Mouse (Mus musculus) embryonic facial prominence, embryonic 15.5 days (tissue): ENCODE data around the gene Prss50. TPM values are rescaled to one million over a fixed set of nuclear protein-coding genes. Genes with fewer than 3 reads are reported as not detected.
A peak's percentile ranks its signal among the peaks of the same experiment; 100 is the strongest.

Experiments used
- ATAC-seq: fragments of 200-750 bp; cut with Nextera tagmentation; 2 replicates; pipeline ENCODE4 v1.8.0; 2017; ENCODE audit warnings: low read depth, moderate TSS enrichment; ENCODE audit not compliant: insufficient number of reproducible peaks, low FRiP score, low TSS enrichment
- H3K27ac ChIP-seq: fragments of 300-500 bp; sonication (generic); replicated peaks from 2 replicates; pipeline ENCODE4 v1.5.1; 2015; ENCODE audit warnings: mild to moderate bottlenecking, inconsistent platforms
- H3K27me3 ChIP-seq: fragments of 300-500 bp; sonication (generic); 2 replicates; pipeline ENCODE4 v1.6.1; 2015; ENCODE audit warnings: inconsistent platforms
- H3K36me3 ChIP-seq: fragments of 300-500 bp; sonication (generic); 2 replicates; pipeline ENCODE4 v1.6.1; 2015; ENCODE audit warnings: mild to moderate bottlenecking, inconsistent platforms
- H3K4me1 ChIP-seq: fragments of 300-500 bp; sonication (generic); 2 replicates; pipeline ENCODE4 v1.6.1; 2015; ENCODE audit warnings: inconsistent platforms
- H3K4me2 ChIP-seq: fragments of 300-500 bp; sonication (generic); replicated peaks from 2 replicates; pipeline ENCODE4 v1.6.1; 2015; ENCODE audit warnings: mild to moderate bottlenecking, inconsistent platforms
- H3K4me3 ChIP-seq: fragments of 300-500 bp; sonication (generic); replicated peaks from 2 replicates; pipeline ENCODE4 v1.5.1; 2015; ENCODE audit warnings: mild to moderate bottlenecking, inconsistent platforms
- H3K9ac ChIP-seq: fragments of 300-500 bp; sonication (generic); 2 replicates; pipeline ENCODE4 v1.6.1; 2015; ENCODE audit warnings: inconsistent platforms
- H3K9me3 ChIP-seq: fragments of 300-500 bp; sonication (generic); replicated peaks from 2 replicates; pipeline ENCODE4 v1.6.1; 2016; ENCODE audit warnings: inconsistent platforms
- WGBS: fragments of 180-500 bp; shearing (Covaris S2); methylation state at CpG from one replicate; pipeline ENCODE4 v1.1.7; 2015; 5-methylcytosine and 5-hydroxymethylcytosine counted together
- polyA plus RNA-seq: library from polyadenylated mRNA; unstranded; fragments of >200 nt; fragmentation: Nextera tagmentation; extraction: Ambion mirVana; gene quantifications from 2 replicates; pipeline ENCODE4 v1.2.1, GENCODE M21; 2015

Gene Prss50
- polyA plus RNA-seq, 1 experiment from 2014 or later, result 0.81 TPM

- H3K9me3 ChIP-seq, result no peaks in the 10 kb centered on the region
- peak; percentile 7; the same call in 1 of the 2 replicates for ATAC-seq
- no peak overlapping the region for H3K4me3 ChIP-seq
- peaks cover 21% of the 10 kb centered on the region for H3K27me3 ChIP-seq
- WGBS, result 14% methylated on average over 3 of the region's 3 CpGs
- H3K36me3 ChIP-seq, result no peaks in the 10 kb centered on the region
- H3K9ac ChIP-seq, result no peak overlapping the region
- peaks cover 41% of the 10 kb centered on the region for H3K4me1 ChIP-seq
- no peak overlapping the region for H3K27ac ChIP-seq
- H3K4me2 ChIP-seq, result no peak overlapping the region
Observed at GRCm38 (mm10) chr9:110874660-110875191, 17.0 kb downstream of the Prss50 start.

GRCm38 (mm10) chr9:110875288-110875695 lies 17.5 kb downstream of the Prss50 start:
- H3K4me2 ChIP-seq, result no peak overlapping the region
- WGBS, result 29% methylated on average over 4 of the region's 6 CpGs
- H3K9me3 ChIP-seq, result no peaks in the 10 kb centered on the region
- peaks cover 44% of the 10 kb centered on the region for H3K4me1 ChIP-seq
- ATAC-seq, result no peak
- no peaks in the 10 kb centered on the region for H3K36me3 ChIP-seq
- no peak overlapping the region for H3K9ac ChIP-seq
- H3K27ac ChIP-seq, result 0 out of 2 replicates have a peak overlapping the region, but pooled peaks have one; percentile 17
- H3K4me3 ChIP-seq, result no peak overlapping the region
- peaks cover 21% of the 10 kb centered on the region for H3K27me3 ChIP-seq

GRCm38 (mm10) chr9:110877353-110877752 lies 19.6 kb downstream of the Prss50 start:
- 91% methylated on average over 1 of the region's 1 CpGs for WGBS
- Histone ChIP-seq H3K4me2 (no peak overlapping the region), H3K27ac (no peak overlapping the region), H3K9ac (no peak overlapping the region), H3K4me3 (no peak overlapping the region), H3K27me3 (peaks cover 21% of the 10 kb centered on the region), H3K36me3 (no peaks in the 10 kb centered on the region), H3K4me1 (peaks cover 57% of the 10 kb centered on the region), H3K9me3 (no peaks in the 10 kb centered on the region)
- no peak for ATAC-seq

GRCm38 (mm10) chr9:110877888-110878287 lies 20.1 kb downstream of the Prss50 start:
- H3K27me3 ChIP-seq, result peaks cover 19% of the 10 kb centered on the region
- no peaks in the 10 kb centered on the region for H3K36me3 ChIP-seq
- no peaks in the 10 kb centered on the region for H3K9me3 ChIP-seq
- H3K9ac ChIP-seq, result no peak overlapping the region
- 79% methylated on average over 5 of the region's 5 CpGs for WGBS
- no peak for ATAC-seq
- H3K4me1 ChIP-seq, result peaks cover 57% of the 10 kb centered on the region
- no peak overlapping the region for H3K4me3 ChIP-seq
- H3K27ac ChIP-seq, result no peak overlapping the region
- 0 out of 2 replicates have a peak overlapping the region, but pooled peaks have one; percentile 0 for H3K4me2 ChIP-seq

GRCm38 (mm10) chr9:110879191-110879920 lies 21.6 kb downstream of the Prss50 start, which contains the start of gene Als2cl:
Als2cl (plus strand) TSS chr9:110879870.
- Histone ChIP-seq H3K36me3 (no peaks in the 10 kb centered on the region), H3K4me1 (peaks cover 47% of the 10 kb centered on the region), H3K27me3 (peaks cover 5% of the 10 kb centered on the region; the same call in 1 of the 2 replicates), H3K27ac (peak within 1 kb of the TSS; percentile 73; the same call in 1 of the 2 replicates), H3K4me3 (peak within 1 kb of the TSS; percentile 61), H3K9ac (peak within 1 kb of the TSS; percentile 35), H3K9me3 (no peaks in the 10 kb centered on the region), H3K4me2 (peak within 1 kb of the TSS; percentile 88)
- WGBS, result 12% methylated on average over 12 of the region's 12 CpGs
- no peak for ATAC-seq

GRCm38 (mm10) chr9:110879998-110880561 lies 22.3 kb downstream of the Prss50 start, which contains the start of gene Tmie:
Tmie (minus strand) TSS chr9:110880113.
- peak within 1 kb of the TSS; percentile 73; the same call in 1 of the 2 replicates for H3K27ac ChIP-seq
- H3K36me3 ChIP-seq, result no peaks in the 10 kb centered on the region
- peak; percentile 73 for ATAC-seq
- peak within 1 kb of the TSS; percentile 61 for H3K4me3 ChIP-seq
- peaks cover 39% of the 10 kb centered on the region for H3K4me1 ChIP-seq
- no peaks in the 10 kb centered on the region for H3K9me3 ChIP-seq
- WGBS, result under 1% methylated on average over 48 of the region's 57 CpGs
- peak within 1 kb of the TSS; percentile 88 for H3K4me2 ChIP-seq
- peak within 1 kb of the TSS; percentile 35 for H3K9ac ChIP-seq
- H3K27me3 ChIP-seq, result 0 out of 2 replicates have a peak, but pooled peaks cover 5% of the 10 kb centered on the region

- H3K36me3 ChIP-seq, result no peaks in the 10 kb centered on the region
- ATAC-seq, result no peak
- no peak overlapping the region for H3K27ac ChIP-seq
- H3K9ac ChIP-seq, result peak overlapping the region; percentile 35; the same call in 1 of the 2 replicates
- no peaks in the 10 kb centered on the region for H3K9me3 ChIP-seq
- WGBS, result 65% methylated on average over 4 of the region's 4 CpGs
- H3K27me3 ChIP-seq, result 0 out of 2 replicates have a peak, but pooled peaks cover 5% of the 10 kb centered on the region
- peaks cover 32% of the 10 kb centered on the region for H3K4me1 ChIP-seq
- peak overlapping the region; percentile 61 for H3K4me3 ChIP-seq
- H3K4me2 ChIP-seq, result peak overlapping the region; percentile 88
Observed at GRCm38 (mm10) chr9:110880772-110881171, 23.0 kb downstream of the Prss50 start.

GRCm38 (mm10) chr9:110881953-110882352 lies 24.2 kb downstream of the Prss50 start:
- no peak overlapping the region for H3K9ac ChIP-seq

GRCm38 (mm10) chr9:110887388-110888303 lies 29.9 kb downstream of the Prss50 start:
- Histone ChIP-seq H3K27ac (no peak overlapping the region), H3K9me3 (no peaks in the 10 kb centered on the region), H3K4me3 (no peak overlapping the region), H3K27me3 (no peaks in the 10 kb centered on the region), H3K4me1 (peaks cover 4% of the 10 kb centered on the region), H3K9ac (no peak overlapping the region), H3K36me3 (peaks cover 4% of the 10 kb centered on the region; the same call in 1 of the 2 replicates), H3K4me2 (no peak overlapping the region)
- 58% methylated on average over 9 of the region's 9 CpGs for WGBS
- no peak for ATAC-seq

More at GRCm38 (mm10) chr9:110881953-110882352, 24.2 kb downstream of the Prss50 start:
- no peaks in the 10 kb centered on the region for H3K36me3 ChIP-seq
- H3K9me3 ChIP-seq, result no peaks in the 10 kb centered on the region
- 0 out of 2 replicates have a peak, but pooled peaks cover 5% of the 10 kb centered on the region for H3K27me3 ChIP-seq
- H3K27ac ChIP-seq, result no peak overlapping the region
- H3K4me1 ChIP-seq, result peaks cover 32% of the 10 kb centered on the region
- H3K4me2 ChIP-seq, result no peak overlapping the region
- 69% methylated on average over 7 of the region's 7 CpGs for WGBS
- H3K4me3 ChIP-seq, result no peak overlapping the region
- ATAC-seq, result no peak

- H3K4me3 ChIP-seq, result no peak overlapping the region
- H3K4me1 ChIP-seq, result peaks cover 4% of the 10 kb centered on the region
- H3K9ac ChIP-seq, result no peak overlapping the region
- H3K27me3 ChIP-seq, result no peaks in the 10 kb centered on the region
- WGBS, result 88% methylated on average over 14 of the region's 14 CpGs
- no peak overlapping the region for H3K4me2 ChIP-seq
- peaks cover 8% of the 10 kb centered on the region; the same call in 1 of the 2 replicates for H3K36me3 ChIP-seq
- no peak for ATAC-seq
- H3K27ac ChIP-seq, result no peak overlapping the region
- no peaks in the 10 kb centered on the region for H3K9me3 ChIP-seq
Observed at GRCm38 (mm10) chr9:110888935-110889334, 31.2 kb downstream of the Prss50 start.
